Mouse (Mus musculus): Measurements from ENCODE around the gene Capn2.

Capn2 gene

GRCm38 (mm10) chr1:182525601-182526000, 8.2 kb upstream of the Capn2 start:
- no peak for DNase-seq

- DNase-seq: no peak
Measured at GRCm38 (mm10) chr1:182523692-182524091, 6.3 kb upstream of the Capn2 start.

- no peak for DNase-seq
Measured at GRCm38 (mm10) chr1:182522961-182523360, 5.6 kb upstream of the Capn2 start.

GRCm38 (mm10) chr1:182520938-182521500, 3.6 kb upstream of the Capn2 start:
- peak in 1 of 2 experiments; percentile 12 for DNase-seq

- DNase-seq: peak; percentile 70 to 77
Measured at GRCm38 (mm10) chr1:182520091-182520937, 2.9 kb upstream of the Capn2 start.

GRCm38 (mm10) chr1:182519341-182519740, 1.9 kb upstream of the Capn2 start:
- no peak for DNase-seq

- no peak for DNase-seq
Measured at GRCm38 (mm10) chr1:182518811-182519210, 1.4 kb upstream of the Capn2 start.

GRCm38 (mm10) chr1:182518143-182518680, 804 bp upstream of the Capn2 start:
- DNase-seq: no peak

- no peak for DNase-seq
Measured at GRCm38 (mm10) chr1:182517677-182518011, 236 bp upstream of the Capn2 start.

- DNase-seq: no peak
Measured at GRCm38 (mm10) chr1:182514803-182515590, 2.4 kb downstream of the Capn2 start.

- DNase-seq: no peak
Measured at GRCm38 (mm10) chr1:182513714-182514113, 3.7 kb downstream of the Capn2 start.

- no peak for DNase-seq
Measured at GRCm38 (mm10) chr1:182512901-182513410, 4.5 kb downstream of the Capn2 start.

- DNase-seq: no peak
Measured at GRCm38 (mm10) chr1:182511778-182512177, 5.6 kb downstream of the Capn2 start.

- no peak for DNase-seq
Measured at GRCm38 (mm10) chr1:182511073-182511472, 6.3 kb downstream of the Capn2 start.

GRCm38 (mm10) chr1:182509110-182509797, 8.2 kb downstream of the Capn2 start:
- no peak for DNase-seq

GRCm38 (mm10) chr1:182506229-182506986, 11.0 kb downstream of the Capn2 start:
- peak; percentile 48 to 64 for DNase-seq

GRCm38 (mm10) chr1:182505291-182505690, 12.1 kb downstream of the Capn2 start:
- DNase-seq: no peak

GRCm38 (mm10) chr1:182504223-182504622, 13.2 kb downstream of the Capn2 start:
- DNase-seq: no peak

GRCm38 (mm10) chr1:182503206-182503900, 14.1 kb downstream of the Capn2 start:
- no peak for DNase-seq

- no peak for DNase-seq
Measured at GRCm38 (mm10) chr1:182502491-182503050, 14.8 kb downstream of the Capn2 start.
